Mouse (Mus musculus): Measurements from ENCODE around the gene Copz2.

- TF ChIP-seq TAL1 (IDR thresholded peaks at IDR 0.05; ENCODE audit: low read length) (no peak), GATA1 (IDR thresholded peaks at IDR 0.05; ENCODE audit: low read length) (no peak)
Measured at GRCm38 (mm10) chr11:96822675-96823470, 26.8 kb upstream of the Copz2 start.
